Mouse (Mus musculus): ENCODE results near the gene Celf5.

Celf5 gene

DNA sequence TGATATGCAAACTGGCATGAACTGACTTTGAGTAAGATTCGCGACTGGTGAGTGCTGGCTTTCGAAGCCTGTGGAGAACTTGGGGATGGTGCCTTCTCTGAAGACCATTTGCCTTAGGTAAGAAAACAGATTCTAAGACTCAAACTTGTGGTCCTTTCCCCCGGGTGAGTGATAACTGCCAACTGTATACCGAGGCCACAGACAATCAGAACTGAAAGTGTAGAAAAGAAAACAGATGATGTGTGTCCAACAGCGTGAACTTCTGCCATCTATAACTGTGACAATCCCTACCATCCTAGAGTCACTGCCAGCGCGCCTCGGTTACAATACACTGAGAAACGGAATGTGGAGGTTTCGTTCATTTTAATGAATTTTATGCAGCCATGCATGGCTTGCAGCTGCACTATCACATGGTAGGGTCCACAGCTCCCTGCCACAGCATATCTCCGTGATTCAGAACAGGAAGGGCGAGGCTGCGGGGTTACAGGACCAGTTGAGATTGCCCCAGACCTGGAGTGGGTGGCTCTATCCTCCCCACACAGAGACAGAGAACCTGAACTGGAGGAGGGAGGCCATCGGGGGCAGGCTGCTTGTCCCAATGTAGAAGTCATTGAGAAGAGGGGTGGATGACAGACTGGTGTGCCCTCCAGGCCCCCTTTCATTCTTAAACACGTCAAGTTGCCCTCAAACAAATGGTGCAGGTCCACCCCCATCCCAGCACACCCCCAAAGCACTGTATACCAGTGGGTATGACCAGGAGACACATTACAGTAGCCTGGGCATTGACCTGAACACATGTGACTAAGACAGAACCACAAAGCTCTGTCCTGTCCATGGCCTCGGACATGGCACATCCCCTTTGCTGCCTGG is 15.1 kb upstream of the Celf5 start:
- DNase-seq = peak; percentile 51

DNA sequence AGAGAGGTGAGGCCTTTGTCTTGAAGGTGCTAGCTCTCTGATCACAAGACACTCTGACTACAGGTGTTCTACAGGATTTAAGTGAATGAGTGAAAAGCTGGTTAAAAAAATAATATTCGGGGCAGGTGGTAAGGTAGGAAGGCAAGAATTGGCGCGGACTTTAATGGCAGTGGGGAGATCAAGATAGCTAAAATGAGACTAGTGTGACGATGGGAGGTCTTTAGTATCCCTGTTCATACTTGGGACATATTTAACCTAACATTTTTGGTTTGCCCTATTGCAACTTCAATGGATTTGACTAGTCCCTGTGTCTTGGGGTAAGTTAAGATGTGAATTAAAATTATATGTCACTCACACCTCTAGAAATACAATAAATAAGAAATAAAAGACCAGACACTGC is 14.5 kb upstream of the Celf5 start:
- no peak for DNase-seq

DNA sequence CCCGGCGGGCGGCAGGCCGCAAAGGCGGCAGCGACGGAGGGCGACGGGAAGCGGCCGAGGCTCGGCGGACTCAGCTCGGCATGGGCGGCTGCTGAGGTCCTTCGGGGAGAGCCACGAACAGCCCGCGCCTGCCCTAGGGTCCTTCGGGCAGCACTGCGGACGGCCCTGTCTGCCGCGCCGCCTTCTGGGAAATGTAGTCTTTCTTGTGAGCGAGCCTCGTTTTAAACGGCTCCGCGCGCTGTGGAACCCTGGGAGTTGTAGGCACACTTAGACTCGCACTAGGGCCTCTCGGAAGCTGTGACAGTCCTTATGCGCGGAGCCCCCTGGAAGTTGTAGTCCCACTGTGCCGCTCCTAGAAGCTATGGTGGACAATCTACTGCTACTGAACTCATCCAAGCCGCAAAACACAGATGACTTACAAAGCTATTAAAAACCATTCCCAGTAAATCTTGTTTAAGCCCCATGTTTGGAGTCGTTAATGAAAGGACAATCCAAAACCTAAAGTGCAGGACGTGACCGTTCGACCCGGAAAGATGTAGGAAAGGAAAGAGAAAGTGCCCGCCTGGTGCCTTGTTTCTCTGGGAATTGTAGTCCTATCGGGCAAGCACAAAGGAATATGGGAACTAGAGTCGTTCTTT is 13.9 kb upstream of the Celf5 start, which contains the start of gene Ncln:
Gene Ncln (minus strand): TSS at position 129 of the 638 bp plus-strand sequence.
- DNase-seq = peak; percentile 99

DNA sequence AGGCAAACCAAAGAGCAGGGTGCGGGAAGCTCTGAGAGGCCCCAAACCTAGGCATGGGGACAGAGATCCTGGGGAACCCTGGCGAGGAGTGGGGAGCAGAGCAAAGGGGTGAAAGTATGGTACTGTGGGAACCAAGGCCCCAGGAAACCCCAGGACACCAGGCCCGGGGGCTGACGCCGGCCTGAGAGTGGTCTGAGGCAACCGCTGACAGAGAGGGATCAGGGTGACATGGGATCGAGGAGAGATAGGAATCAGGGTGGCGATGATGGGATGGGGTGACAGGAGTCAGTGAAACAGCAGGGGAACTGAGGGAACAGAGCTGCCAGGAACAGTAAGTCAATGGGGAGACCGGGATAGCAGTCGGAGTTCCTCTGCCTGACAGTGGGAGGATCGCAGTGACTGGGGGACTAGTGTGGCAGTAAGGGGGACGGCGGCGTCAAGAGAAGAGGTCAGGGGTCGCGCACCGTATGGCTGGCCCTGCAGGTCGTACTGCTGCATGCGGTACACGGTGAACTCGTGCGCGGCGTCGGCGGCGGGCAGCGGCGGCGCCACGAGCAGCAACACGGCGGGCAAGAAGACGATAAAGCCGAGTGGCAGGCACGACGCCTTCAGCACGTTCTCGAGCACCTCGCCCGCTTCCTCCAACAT is 13.2 kb upstream of the Celf5 start:
- no peak for DNase-seq

DNA sequence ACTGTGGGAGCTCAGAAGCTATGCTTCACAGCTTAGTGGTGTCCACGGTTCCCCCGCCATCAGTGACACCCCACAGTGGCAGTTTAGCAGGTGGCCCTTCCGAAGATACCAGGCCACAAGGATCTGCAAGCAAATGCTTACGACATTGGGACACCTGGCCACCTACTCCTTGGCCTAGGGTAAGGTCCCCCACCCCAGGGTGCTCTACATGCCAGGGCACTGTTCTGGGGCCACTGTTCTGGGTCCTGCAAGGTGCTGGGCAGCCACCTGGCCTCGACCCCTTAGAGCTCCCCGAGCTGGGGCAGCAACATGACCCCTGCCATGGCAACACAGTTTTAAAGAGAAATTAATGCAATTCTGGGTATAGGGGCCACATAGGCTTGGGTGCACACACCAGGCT is 12.6 kb upstream of the Celf5 start:
- peak; percentile 26 for DNase-seq

DNA sequence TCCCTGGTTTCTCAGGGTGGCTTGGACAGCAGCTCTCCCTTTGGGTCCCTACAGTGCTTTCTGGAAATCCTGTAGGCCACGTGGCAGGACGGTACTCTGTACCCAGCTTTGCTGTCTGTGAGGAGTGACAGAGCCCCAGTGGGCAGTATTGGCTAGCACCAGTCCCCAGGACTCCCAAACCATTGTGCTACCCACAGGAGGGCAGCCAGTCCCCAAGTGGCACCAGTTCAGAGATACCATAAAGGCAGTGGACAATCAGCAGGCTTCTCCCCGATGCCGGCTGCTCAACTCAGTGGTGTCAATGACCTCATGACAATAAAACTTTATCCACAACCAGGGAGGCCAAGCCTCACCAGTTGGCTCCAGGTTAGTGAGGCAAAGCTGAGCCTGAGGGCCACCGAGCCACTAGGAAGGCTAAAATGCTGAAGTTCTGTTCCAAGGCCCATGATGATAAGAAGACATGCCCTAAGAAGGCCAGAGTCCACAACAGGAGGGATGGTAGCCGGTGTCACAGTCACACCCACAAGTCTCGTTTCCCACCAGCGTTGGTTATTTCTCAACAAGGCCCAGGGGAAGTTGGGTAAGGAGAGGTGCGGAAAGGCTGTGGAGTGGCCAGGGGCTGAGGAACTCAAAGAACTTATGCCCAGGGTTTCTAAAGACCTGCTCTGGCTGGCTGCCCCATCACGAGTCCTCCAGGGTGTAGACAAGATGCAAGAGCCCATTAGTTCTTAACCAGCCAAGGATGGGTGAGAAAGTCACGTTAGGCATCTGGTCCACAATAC is 11.9 kb upstream of the Celf5 start:
- no peak for DNase-seq

DNA sequence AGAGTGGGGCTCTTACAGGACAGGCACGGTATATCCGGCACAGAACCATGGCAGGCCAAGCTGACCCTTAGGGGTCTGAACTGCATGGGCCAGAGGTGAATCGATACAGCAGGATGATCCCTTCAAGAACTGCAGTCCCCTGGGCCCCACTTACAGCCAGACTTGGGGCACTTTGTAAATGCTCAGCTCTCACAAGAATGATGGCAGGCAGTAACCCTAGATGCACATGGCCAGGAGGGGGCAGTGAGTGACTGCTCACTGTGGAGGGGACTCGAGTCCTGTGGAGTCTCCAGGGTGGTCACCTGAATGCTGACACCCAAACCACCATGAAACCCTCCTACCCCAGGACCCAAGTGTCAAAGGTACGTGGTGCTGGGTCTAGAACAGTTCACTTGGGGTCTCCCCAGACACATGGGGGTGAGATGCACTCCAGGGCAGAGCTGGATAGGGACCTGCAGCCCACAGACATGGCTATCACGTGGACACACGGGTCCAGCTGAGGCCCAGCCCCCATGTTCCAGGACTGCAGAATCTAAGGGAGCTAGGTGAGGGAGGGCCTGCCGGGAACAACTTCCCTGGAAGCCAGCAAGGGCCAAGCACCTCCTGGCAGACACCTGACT is 11.2 kb upstream of the Celf5 start:
- peak; percentile 55 for DNase-seq

DNA sequence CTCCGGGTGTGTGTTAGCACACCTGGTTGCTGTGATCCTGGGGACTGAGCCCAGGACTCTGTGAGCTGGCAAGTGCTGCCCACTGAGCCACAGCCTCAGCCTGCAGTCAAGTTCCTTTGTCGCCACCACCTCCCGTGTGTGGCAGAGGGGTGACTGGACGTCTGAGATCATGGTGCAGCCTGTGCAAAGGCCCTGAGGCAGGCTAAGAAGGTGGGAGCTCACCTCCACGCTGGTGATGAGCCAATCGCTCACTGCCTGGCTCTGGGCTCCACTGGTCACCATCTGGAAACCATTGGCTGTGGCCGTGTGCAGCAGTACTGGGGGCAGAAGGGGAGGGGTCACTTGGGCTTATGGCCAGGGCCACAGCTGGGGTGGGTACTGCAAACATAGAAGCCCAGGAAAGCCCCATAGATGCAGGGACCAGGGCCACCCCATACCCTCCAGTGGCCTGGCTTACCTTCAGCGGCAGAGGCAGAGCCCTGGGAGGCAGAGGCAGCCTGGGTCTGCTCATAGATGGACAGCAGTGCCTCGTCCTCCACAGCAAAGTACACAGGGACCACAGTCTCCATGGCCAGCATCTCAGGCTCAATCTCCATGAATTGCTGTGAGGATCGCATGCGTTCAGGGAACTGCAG is 10.2 kb upstream of the Celf5 start:
- no peak for DNase-seq

DNA sequence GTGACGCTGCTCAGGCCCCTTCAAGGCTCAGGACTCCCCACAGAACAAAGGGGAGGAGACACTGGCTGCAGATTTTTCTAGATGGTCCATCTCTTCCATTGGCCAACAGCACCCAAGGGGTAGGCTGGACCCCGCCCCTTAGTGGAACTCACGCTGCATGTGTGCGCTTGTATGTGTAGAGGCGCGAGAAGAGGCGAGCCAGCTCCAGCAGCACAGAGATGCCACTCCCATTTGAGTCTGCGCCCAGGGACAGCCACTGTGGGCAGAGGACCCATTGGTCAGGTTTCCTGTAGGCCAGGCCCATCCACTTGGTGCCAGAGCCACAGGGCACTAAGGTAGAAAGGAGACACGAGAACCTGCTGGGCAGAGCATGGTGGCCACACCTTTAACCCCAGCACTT is 8.5 kb upstream of the Celf5 start:
- DNase-seq = no peak

DNA sequence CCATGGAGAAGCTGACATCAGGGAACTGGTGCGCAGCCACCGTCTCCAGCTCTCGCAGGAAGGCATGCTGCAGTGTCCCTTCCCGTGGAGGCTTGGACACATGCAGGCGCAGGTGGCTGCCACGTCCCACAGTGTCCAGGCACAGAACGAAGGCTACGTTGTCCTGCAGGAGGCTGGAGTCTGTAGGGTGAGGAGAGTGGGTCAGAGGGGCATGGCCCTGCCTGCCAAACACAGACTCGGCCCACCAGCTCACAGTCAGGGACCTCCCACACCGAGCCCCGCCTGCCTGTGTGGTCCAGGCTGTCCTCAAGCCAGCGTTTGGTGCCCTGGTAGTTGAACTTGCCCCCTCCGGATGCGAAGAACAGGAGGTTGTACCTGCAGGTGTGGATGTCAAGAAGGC is 7.4 kb upstream of the Celf5 start:
- no peak for DNase-seq

DNA sequence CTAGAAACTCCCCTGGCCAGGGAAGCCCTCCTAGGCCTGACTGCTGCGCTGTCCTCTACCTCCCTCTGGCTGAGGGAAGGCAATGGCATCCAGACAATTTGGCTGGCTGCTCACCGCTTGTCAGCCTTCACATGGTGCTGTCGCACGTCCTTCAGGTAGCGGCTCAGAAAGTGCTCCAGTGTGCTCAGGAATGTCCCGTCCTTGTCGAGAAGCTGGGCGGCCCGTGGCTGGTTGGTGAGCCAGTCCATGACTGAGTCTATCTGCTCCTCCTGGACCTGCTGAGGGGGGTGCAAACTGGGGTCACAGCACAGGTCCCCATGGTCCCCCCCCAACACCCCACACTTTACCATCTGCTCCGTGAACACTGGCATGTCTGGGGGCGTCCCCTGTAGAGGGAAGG is 5.6 kb upstream of the Celf5 start:
- no peak for DNase-seq

DNA sequence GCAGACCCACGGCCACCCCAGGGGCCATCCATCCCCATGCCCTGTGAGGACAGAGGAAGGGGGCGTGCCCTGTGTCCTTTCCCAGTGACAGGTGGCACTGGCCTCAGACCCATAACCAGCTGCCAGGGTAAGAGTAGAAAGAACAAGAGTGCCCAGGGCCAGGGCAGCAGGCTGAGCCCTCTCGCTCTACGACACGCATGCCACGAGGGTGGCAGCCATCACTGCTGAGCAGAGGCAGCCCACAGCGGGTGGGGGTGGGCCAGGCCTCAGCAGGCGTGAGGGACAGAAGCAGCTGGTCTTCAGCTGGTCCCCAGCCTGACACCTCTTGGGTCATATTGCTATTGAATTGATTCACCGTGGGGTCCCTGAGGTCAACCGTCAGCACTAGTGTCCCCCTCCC is 4.0 kb upstream of the Celf5 start:
- DNase-seq = no peak

DNA sequence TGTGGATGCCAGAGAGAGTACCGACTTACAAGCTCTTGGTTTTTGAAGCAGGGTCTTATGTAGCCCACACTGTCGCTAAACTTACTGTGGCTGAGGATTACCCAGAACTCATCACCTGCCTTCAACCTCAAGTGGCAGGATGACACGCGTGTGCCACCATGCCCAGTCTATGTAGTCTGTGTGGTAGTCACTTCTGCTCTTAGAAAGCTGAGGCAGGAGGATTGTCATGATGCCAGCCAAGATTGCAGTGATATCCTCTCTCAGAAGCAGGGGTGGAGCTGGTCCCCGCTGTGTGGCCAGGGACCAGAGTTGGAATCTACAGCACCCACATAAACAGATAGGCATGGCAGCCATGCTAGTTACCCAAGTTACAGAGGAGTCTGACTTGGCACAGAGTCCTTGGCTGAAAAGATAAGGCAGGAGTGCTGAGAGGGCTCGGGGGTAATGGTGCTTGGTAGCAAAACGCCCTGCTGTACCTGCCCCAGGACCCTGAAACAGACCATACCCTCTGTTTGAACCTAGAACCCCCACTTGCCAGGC is 3.0 kb upstream of the Celf5 start:
- DNase-seq = no peak

DNA sequence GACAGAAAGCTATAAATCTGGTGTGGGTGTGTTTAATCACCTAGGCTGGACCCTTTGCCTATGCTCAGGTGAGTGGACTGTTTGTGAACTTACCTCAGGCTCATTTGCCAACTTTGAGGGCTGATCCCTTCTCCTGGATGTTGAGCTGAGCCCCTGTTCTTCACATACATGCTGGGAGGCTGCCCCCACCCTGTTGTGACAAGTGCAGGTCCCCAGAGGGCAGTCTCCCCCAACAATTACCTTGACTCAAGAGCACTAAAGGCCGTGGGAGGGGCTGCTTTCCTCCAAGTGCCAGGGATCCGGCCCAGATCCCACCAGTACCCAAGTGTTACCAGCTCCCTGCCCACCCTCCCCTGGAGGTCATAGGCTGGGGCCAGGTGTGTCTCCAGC is 2.5 kb upstream of the Celf5 start:
- DNase-seq = peak; percentile 61

DNA sequence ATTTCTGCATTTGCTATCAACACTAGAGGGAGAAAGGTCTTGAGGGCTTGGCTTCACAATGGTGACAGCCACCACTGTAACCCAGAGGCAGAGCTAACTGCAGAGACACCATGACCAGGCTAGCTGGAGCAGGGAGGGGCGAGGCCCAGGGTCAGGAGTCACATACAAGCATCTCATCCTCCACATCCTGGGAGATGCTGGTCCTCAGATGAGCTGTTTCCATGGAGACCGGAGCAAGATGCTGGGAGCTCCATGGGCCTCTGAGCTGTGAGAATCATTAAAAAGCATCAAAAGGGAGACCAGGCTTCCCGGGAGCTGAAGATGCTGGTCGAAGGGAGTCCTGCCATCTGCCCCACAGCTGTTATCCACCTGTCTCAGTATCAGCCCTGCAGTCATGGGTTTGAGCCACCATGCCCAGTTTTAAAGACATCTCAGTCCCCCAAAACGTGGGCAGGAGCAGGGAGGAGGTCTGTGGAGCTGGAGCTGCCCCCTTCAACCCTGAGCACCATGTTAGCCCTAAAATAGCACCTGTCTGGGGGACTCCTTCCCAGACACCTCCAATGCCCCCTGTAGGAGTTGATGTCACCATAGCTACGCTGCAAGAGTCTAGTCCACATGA is 2.0 kb upstream of the Celf5 start:
- DNase-seq = no peak

DNA sequence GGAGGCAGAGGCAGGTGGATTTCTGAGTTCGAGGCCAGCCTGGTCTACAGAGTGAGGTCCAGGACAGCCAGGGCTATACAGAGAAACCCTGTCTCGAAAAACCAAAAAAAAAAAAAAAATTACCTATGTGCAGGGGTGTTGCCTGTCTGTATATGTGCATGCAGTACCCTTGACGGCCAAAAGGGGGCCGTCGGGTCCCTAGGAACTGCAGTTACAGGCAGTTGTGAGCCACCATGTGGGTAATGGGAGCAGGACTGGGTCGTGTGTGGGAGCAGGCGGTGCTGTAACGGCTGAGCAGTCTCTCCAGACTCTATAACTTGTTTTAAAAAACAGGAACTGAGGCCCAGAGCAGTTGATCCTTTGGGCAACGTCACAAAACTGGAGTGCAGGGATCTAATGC is 1.5 kb upstream of the Celf5 start:
- peak; percentile 58 for DNase-seq

DNA sequence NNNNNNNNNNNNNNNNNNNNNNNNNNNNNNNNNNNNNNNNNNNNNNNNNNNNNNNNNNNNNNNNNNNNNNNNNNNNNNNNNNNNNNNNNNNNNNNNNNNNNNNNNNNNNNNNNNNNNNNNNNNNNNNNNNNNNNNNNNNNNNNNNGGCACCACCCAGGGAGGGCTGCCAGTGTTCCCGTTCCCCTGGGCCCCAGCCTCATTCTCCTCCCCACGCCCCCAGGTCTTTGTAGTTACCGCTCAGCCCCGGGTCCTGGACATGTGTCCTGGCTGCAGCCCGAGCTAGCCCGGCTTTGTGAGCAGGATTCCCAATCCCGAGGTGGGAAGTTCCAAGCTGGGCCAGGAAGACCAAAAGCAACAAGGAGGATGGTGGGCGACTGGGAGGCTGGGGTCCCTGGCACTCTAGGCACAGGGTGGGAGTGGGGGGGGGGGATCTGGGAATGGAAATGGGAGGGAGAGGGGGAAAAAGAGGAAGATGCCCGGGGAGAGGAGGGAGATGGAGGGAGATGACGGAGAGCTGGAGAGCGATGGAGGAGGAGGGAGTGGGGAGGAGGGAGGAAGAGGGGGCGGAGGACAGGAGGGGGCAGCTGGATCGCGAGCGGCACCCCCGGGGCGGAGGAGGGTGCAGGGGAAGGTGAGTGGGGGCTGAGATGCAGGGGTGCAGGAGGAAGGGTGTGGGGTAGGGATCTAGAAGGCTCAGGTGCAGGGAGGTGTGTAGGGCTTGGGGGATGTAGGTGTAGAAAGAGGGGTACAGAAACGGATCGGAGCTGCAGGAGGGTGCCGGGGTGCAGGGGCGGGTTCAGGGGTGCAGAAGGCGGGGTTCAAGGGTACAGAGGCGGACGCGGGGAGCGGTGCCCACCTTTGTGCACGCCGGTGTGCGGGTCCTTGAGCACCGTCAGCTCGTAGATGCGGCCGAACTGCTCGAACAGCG is 640 bp downstream of the Celf5 start:
- peak; percentile 34 for DNase-seq

DNA sequence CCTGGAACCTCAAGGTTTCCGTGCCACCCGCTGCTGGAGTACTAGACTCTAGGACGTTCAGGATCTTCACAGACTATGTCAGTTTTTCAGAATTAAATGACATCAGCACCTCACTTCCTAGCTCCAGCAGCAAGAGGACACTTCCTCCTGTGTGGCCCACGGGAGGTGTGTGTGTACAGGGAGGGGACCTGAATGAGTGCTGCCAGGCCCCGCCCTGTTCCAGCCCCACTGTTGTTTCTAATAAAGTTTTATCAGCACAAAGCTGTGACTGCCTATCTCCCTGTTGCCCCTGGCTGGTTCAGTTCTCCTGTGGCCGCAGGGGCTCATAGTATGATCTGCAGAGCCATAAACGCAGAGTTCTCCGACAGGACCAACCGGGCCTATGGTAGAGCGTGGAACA is 8.0 kb downstream of the Celf5 start:
- DNase-seq = no peak

DNA sequence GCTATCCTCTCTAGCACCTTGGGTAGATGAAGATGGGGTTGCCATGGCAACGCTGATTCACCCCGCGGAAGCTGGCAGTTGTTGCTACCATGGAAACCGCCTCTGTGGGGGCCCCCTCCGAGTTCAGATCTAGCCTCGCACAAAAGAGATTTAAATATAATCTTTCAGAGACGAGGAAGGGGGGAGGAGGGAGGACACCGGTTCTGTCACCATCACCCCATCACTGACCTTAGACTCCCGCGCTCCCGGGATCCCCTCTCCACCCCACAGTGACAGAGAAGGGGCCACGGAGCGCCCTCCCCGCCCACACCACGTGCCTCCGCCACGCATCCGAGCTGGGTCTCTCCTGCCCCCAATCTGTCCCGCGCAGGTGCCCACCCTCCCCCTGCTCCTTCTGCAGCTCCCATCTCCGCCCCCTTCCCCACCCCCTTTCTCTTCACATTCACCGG is 9.5 kb downstream of the Celf5 start:
- DNase-seq = peak; percentile 74

DNA sequence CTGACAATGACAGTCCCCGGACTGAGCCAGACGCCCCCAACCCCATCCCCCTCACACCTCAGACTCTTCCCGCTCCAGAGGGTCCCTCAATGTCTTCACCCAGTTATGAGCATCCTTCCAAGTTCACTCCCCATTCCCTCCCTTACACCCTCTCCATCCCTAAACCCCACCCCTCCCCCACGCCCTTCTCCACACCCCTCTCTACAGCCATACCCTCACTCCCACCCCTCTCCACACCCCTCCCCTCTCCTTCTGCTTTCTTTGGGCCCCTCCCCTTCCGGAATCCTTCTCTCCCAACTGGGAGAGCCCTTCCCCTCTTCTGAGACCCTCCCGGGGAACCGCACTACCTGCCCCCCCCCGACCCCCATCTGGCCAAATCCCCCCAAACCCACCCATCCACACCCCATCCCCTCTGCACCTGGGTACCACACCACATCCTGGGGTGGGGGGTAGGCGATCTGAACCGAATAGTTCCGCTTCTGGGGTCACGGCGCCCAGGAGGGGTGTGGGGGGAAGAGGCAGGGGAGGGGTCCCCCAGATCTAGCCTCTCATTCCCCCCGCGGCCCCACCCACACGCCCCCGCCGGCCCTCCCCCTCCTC is 10.0 kb downstream of the Celf5 start:
- DNase-seq = no peak
